Mouse (Mus musculus) stomach, embryonic 16.5 days (tissue): ENCODE measurements around the gene Eif2d. TPM values are rescaled to one million over a fixed set of nuclear protein-coding genes. Genes with fewer than 3 reads are reported as not detected.
A peak's percentile ranks its signal among the peaks of the same experiment; 100 is the strongest.

Source experiments
- ATAC-seq: fragments of 200-750 bp; cut with Nextera tagmentation; 2 replicates; pipeline ENCODE4 v1.8.0; 2017; ENCODE audit warnings: moderate number of reproducible peaks, moderate TSS enrichment; ENCODE audit not compliant: insufficient read depth, low FRiP score
- H3K27ac ChIP-seq: fragments of 300-500 bp; sonication (generic); 2 replicates; pipeline ENCODE4 v1.5.1; 2014; ENCODE audit warnings: low read length
- H3K27me3 ChIP-seq: fragments of 300-500 bp; sonication (generic); 2 replicates; pipeline ENCODE4 v1.6.1; 2014; ENCODE audit warnings: low read length, control low read depth, mixed read lengths; ENCODE audit not compliant: control insufficient read depth, insufficient read depth
- H3K36me3 ChIP-seq: fragments of 300-500 bp; sonication (generic); 2 replicates; pipeline ENCODE4 v1.6.1; 2014; ENCODE audit warnings: low read length; ENCODE audit not compliant: control insufficient read depth, insufficient read depth
- H3K4me1 ChIP-seq: fragments of 300-500 bp; sonication (generic); 2 replicates; pipeline ENCODE4 v1.6.1; 2014; ENCODE audit warnings: low read length, control low read depth, mixed read lengths; ENCODE audit not compliant: control insufficient read depth, insufficient read depth
- H3K4me2 ChIP-seq: fragments of 300-500 bp; sonication (generic); 2 replicates; pipeline ENCODE4 v1.6.1; 2014; ENCODE audit warnings: low read depth, low read length, mixed read lengths
- H3K4me3 ChIP-seq: fragments of 300-500 bp; sonication (generic); replicated peaks from 2 replicates; pipeline ENCODE4 v1.5.1; 2014; ENCODE audit warnings: mild to moderate bottlenecking, low read length
- H3K9ac ChIP-seq: fragments of 300-500 bp; sonication (generic); 2 replicates; pipeline ENCODE4 v1.6.1; 2014; ENCODE audit warnings: low read length
- H3K9me3 ChIP-seq: fragments of 300-500 bp; sonication (generic); replicated peaks from 2 replicates; pipeline ENCODE4 v1.6.1; 2016; ENCODE audit warnings: low read length, control low read depth; ENCODE audit not compliant: control insufficient read depth
- WGBS: fragments of 180-500 bp; shearing (Covaris S2); extraction: QIAGEN DNeasy Blood & Tissue Kit; methylation state at CpG from one replicate; pipeline ENCODE4 v1.1.7; 2014; 5-methylcytosine and 5-hydroxymethylcytosine counted together
- polyA plus RNA-seq: library from polyadenylated mRNA; unstranded; fragments of >200 nt; fragmentation: Nextera tagmentation; extraction: Ambion mirVana; gene quantifications from 2 replicates; pipeline ENCODE4 v1.2.1, GENCODE M21; 2015

The Eif2d gene
- polyA plus RNA-seq, 1 experiment from 2014 or later = 62.1 TPM

DNA sequence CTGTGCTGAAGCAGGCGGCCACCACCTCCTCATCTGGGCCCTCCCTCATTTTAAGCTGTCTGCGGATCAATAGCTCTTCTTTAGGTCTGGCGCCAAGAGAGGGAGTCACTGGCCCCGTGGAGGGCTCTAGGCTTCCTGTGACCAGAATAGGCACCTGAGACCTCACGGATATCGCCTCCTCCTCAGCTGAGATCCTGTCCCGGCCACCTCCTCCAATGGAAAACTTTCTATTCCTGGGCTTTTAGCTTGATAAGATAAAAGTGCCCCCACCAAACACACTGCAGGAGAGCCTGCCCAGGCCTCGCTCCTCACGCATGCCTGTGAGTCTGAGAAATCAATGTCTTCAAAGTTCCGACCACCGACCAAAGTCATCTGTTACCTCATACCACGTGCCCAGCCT, 80.5 kb downstream of the Eif2d start:
- H3K27me3 ChIP-seq = no peaks in the 10 kb centered on the region
- no peak for ATAC-seq
- 55% methylated on average over 12 of the region's 12 CpGs for WGBS

DNA sequence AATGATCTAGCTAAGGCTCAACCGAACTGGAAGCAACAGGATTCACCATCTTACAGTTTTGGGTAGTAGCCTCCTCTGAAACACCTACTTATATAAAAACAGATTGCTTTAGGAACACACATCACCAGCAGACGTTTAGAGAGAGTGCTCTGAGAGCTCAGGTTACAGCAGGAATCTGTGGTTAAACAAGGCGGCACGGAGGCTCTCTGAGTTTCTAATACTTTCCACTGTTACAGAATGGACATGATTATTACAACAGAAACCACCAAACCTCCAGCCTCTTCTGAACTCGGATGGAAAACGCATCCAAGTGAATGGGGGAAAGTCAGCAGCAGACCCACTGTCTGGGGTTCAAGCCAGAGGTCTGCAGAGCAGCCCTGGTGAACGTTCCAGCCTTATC, 83.1 kb downstream of the Eif2d start:
- peaks cover 23% of the 10 kb centered on the region for H3K4me1 ChIP-seq
- no peak overlapping the region for H3K4me3 ChIP-seq
- peak overlapping the region; percentile 31 for H3K27ac ChIP-seq
- WGBS = 44% methylated on average over 7 of the region's 7 CpGs
- no peaks in the 10 kb centered on the region for H3K36me3 ChIP-seq
- no peak for ATAC-seq
- H3K4me2 ChIP-seq = no peak overlapping the region
- H3K27me3 ChIP-seq = no peaks in the 10 kb centered on the region
- no peaks in the 10 kb centered on the region for H3K9me3 ChIP-seq
- no peak overlapping the region for H3K9ac ChIP-seq

More for the DNA sequence above, 80.5 kb downstream of the Eif2d start:
- Histone ChIP-seq H3K4me1 (peaks cover 11% of the 10 kb centered on the region), H3K9ac (no peak overlapping the region), H3K4me3 (no peak overlapping the region), H3K27ac (no peak overlapping the region), H3K4me2 (no peak overlapping the region), H3K9me3 (no peaks in the 10 kb centered on the region), H3K36me3 (no peaks in the 10 kb centered on the region)

Other genes starting within 250 kb of the Eif2d start
- gene Il20, start 241.7 kb upstream of the Eif2d start, polyA plus RNA-seq = not detected in 2 replicates
- gene Il19, start 213.1 kb upstream of the Eif2d start, polyA plus RNA-seq = not detected in 2 replicates
- gene Il10, start 133.3 kb upstream of the Eif2d start, polyA plus RNA-seq = not detected in 2 replicates
- 16.6 and 18.0 TPM in 2 replicates for gene Mapkapk2, start 55.4 kb upstream of the Eif2d start, polyA plus RNA-seq
- gene Dyrk3, start 14.8 kb upstream of the Eif2d start, polyA plus RNA-seq = 2.9 and 3.4 TPM in 2 replicates
- 7.0 and 7.1 TPM in 2 replicates for gene Rassf5, start 92.1 kb downstream of the Eif2d start, polyA plus RNA-seq
- gene Ikbke, start 126.4 kb downstream of the Eif2d start, polyA plus RNA-seq = 8.1 and 8.5 TPM in 2 replicates